Mouse (Mus musculus) neural tube, embryonic 11.5 days (tissue): ENCODE results near the gene Egln3. TPM values are rescaled to one million over a fixed set of nuclear protein-coding genes. Genes with fewer than 3 reads are reported as not detected.

ENCODE experiments used
- ATAC-seq: fragments of 200-750 bp; cut with Nextera tagmentation; 2 replicates; pipeline ENCODE4 v1.8.0; 2017; ENCODE audit warnings: moderate number of reproducible peaks, mild to moderate bottlenecking, moderate TSS enrichment, moderate library complexity; ENCODE audit not compliant: insufficient read depth, low FRiP score, low TSS enrichment
- DNase-seq: peaks from one replicate; pipeline ENCODE4 v3.0.0-alpha.2; 2015; ENCODE audit warnings: low spot score
- H3K27ac ChIP-seq: fragments of 300-500 bp; sonication (generic); 2 replicates; pipeline ENCODE4 v1.5.1; 2014; ENCODE audit warnings: low read depth, mild to moderate bottlenecking, low read length
- H3K27me3 ChIP-seq: fragments of 300-500 bp; sonication (generic); 2 replicates; pipeline ENCODE4 v1.6.1; 2014; ENCODE audit warnings: mild to moderate bottlenecking, low read length, mixed read lengths; ENCODE audit not compliant: control insufficient read depth, insufficient read depth
- H3K36me3 ChIP-seq: fragments of 300-500 bp; sonication (generic); 2 replicates; pipeline ENCODE4 v1.6.1; 2014; ENCODE audit warnings: mild to moderate bottlenecking, low read length, moderate library complexity, mixed read lengths; ENCODE audit not compliant: control insufficient read depth, insufficient read depth
- H3K4me1 ChIP-seq: fragments of 300-500 bp; sonication (generic); 2 replicates; pipeline ENCODE4 v1.6.1; 2014; ENCODE audit warnings: low read length, mixed read lengths; ENCODE audit not compliant: control insufficient read depth, insufficient read depth
- H3K4me2 ChIP-seq: fragments of 300-500 bp; sonication (generic); 2 replicates; pipeline ENCODE4 v1.6.1; 2014; ENCODE audit warnings: low read depth, mild to moderate bottlenecking, moderate library complexity
- H3K4me3 ChIP-seq: fragments of 300-500 bp; sonication (generic); 2 replicates; pipeline ENCODE4 v1.5.1; 2014; ENCODE audit warnings: low read depth, low read length
- H3K9ac ChIP-seq: fragments of 300-500 bp; sonication (generic); 2 replicates; pipeline ENCODE4 v1.6.1; 2014; ENCODE audit warnings: mild to moderate bottlenecking, low read length
- H3K9me3 ChIP-seq: fragments of 300-500 bp; sonication (generic); 2 replicates; pipeline ENCODE4 v1.6.1; 2016; ENCODE audit warnings: low read length; ENCODE audit not compliant: control insufficient read depth
- WGBS: fragments of 180-500 bp; shearing (Covaris S2); extraction: QIAGEN DNeasy Blood & Tissue Kit; methylation state at CpG from one replicate; pipeline ENCODE4 v1.1.7; 2014; 5-methylcytosine and 5-hydroxymethylcytosine counted together
- polyA plus RNA-seq: library from polyadenylated mRNA; unstranded; fragments of >200 nt; fragmentation: Nextera tagmentation; extraction: Ambion mirVana; gene quantifications from 2 replicates; pipeline ENCODE4 v1.2.1, GENCODE M21; 2014

Egln3 gene
- polyA plus RNA-seq, 1 experiment from 2014 or later = 5.1 TPM

DNA sequence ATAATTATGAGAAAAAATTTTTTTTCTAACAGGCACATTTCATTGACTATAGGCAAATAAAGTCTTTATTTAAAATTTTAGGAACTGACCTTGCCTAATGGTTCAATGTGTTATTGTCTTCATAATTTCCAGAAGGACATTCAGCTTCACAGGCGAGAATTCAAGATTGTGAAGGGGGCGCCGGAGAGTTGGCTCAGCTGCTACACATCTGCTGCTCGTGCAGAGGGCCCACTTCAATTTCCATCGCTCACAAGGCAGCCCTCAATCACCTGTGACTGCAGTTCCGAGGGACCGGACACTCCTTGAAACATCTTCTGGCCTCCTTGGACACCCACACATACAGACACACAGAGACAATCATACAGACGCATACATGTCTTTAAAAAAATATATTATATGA lies 23.9 kb upstream of the Egln3 start:
- no peak overlapping the region for H3K27ac ChIP-seq
- no peaks in the 10 kb centered on the region for H3K9me3 ChIP-seq
- no peaks in the 10 kb centered on the region for H3K36me3 ChIP-seq
- H3K4me2 ChIP-seq = no peak overlapping the region
- no peak overlapping the region for H3K4me3 ChIP-seq
- ATAC-seq (no peak), DNase-seq (no peak)
- 63% methylated on average over 8 of the region's 8 CpGs for WGBS
- 0 out of 2 replicates have a peak, but pooled peaks cover 2% of the 10 kb centered on the region for H3K4me1 ChIP-seq
- H3K9ac ChIP-seq = no peak overlapping the region
- H3K27me3 ChIP-seq = no peaks in the 10 kb centered on the region

DNA sequence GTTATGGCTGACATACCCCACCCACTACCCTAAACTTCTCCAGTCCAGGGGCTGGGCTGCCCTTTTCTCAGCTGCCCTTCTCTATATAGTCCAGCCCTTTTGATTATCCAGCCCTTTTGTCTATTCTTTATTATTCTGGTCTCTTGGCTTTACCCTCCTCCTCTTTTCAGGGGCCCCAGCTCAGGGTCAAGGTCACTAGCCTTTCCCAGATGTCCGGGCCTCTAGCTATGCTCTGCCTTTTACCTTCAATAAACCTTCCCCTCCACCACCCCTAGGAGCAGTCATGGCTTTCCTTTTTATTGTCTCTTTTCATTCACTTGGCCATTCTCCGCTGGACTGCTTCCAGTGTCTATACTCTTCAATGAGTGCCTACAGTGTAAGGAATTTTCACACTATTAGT lies 22.7 kb upstream of the Egln3 start:
- Histone ChIP-seq H3K4me1 (no peaks in the 10 kb centered on the region), H3K27ac (no peak overlapping the region), H3K36me3 (no peaks in the 10 kb centered on the region), H3K4me2 (no peak overlapping the region), H3K9ac (no peak overlapping the region), H3K4me3 (no peak overlapping the region), H3K9me3 (no peaks in the 10 kb centered on the region), H3K27me3 (no peaks in the 10 kb centered on the region)
- ATAC-seq (no peak), DNase-seq (no peak)
- 37% methylated on average over 2 of the region's 2 CpGs for WGBS

DNA sequence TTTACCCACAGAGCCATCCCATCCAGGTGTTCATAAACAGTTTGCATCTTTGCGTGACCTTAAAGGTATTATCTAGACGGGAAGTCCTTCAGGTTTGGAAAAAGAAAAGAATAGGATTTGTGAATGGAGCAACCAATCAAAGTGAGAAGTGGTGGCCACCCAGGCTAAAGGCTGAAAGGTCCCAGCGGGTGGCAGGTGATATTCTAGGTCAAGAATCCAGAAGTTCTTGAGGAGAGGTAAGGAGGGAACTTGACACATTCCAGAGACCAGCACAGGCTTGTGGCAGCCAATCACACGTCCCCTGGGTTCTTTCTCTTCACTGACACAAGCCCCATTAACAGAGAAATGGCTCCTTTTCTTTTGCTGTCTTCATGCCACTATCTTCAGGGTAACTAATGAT lies 21.9 kb upstream of the Egln3 start:
- 84% methylated on average over 4 of the region's 4 CpGs for WGBS
- no peak overlapping the region for H3K4me3 ChIP-seq
- no peaks in the 10 kb centered on the region for H3K27me3 ChIP-seq

DNA sequence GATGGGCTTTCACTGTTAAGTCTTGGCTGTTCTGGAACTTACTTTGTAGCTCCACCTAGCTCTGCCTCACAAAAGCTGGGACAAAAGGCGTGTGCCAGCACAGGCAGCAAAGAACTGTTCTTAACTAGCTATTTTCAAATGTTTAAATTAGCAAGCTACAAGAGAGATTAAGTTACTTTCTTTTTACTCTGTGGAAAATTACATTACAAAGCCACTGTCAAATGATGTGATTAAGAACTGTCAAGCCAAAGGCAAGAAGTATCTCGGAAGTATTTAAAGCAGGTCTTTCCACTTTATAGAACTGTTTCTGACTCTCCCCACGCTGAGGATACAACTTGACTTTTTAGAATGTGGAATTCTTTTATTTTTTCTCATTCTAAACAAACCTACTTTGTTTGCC lies 21.4 kb upstream of the Egln3 start:
- no peaks in the 10 kb centered on the region for H3K4me1 ChIP-seq
- no peak overlapping the region for H3K4me3 ChIP-seq
- no peak for DNase-seq
- no peak overlapping the region for H3K27ac ChIP-seq
- no peaks in the 10 kb centered on the region for H3K9me3 ChIP-seq
- H3K4me2 ChIP-seq = no peak overlapping the region
- ATAC-seq = no peak
- no peak overlapping the region for H3K9ac ChIP-seq
- H3K27me3 ChIP-seq = no peaks in the 10 kb centered on the region
- 73% methylated on average over 3 of the region's 3 CpGs for WGBS
- no peaks in the 10 kb centered on the region for H3K36me3 ChIP-seq

More for the DNA sequence above, 21.9 kb upstream of the Egln3 start:
- Histone ChIP-seq H3K9me3 (no peaks in the 10 kb centered on the region), H3K36me3 (no peaks in the 10 kb centered on the region), H3K27ac (no peak overlapping the region), H3K4me1 (no peaks in the 10 kb centered on the region), H3K4me2 (no peak overlapping the region), H3K9ac (no peak overlapping the region)
- ATAC-seq (no peak), DNase-seq (no peak)

DNA sequence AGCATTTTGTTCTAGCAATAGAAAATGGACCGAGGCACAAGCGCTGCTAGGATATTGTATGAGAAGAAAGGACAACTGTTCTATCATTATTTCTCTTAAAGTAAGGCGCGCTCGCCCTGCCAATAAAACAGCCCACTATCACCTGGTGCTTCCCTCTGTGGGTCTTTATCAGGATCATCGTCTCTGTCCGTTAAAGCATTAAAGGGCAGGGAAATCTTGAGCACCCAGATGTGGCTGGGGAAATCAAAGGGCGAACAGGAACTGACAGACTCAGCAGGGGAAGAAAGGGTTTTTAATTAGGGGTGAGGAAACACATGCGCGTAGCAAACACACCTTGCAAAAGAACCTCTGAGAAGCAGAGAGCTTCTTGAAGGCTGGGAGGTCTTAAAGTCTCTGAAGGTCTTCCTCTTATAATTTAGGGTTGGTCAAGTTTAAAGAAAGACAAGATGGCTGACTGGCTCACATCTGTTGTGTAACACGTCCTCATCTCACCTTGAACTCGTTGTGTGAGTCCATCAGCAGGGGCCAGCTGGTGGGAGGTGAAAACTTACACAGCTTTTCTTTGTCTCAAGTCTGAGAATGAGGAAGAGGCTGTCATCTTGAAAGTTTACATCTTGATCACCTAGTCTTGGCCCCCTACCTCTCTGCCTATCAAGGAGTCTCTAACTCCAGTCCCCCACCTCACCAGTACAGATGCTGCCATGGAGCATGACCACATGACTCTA lies 18.5 kb upstream of the Egln3 start:
- no peaks in the 10 kb centered on the region for H3K27me3 ChIP-seq
- H3K4me2 ChIP-seq = no peak overlapping the region
- no peak overlapping the region for H3K27ac ChIP-seq
- H3K4me3 ChIP-seq = no peak overlapping the region
- H3K9ac ChIP-seq = no peak overlapping the region
- no peak for DNase-seq
- WGBS = 65% methylated on average over 12 of the region's 12 CpGs
- ATAC-seq = no peak
- no peaks in the 10 kb centered on the region for H3K36me3 ChIP-seq
- H3K4me1 ChIP-seq = no peaks in the 10 kb centered on the region
- no peaks in the 10 kb centered on the region for H3K9me3 ChIP-seq

DNA sequence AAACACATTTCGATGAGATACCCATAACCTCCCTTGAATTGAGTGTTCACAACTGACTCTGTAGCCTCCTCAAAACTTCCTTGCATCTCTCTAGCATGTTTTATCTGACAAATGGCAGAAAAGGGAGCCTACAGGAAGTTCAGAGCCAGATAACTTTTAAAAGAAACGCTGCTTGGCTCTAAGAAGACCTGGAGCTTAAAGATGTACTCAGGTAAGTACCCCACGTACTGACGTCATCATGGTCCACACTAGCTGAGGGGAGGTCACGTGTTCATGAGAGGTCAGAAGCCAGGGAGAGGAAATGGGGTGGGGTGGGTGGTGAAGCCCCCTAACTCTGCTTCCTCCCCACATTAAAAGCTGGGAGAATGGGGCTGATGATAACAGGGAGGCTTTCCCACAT lies 13.0 kb upstream of the Egln3 start:
- no peak for DNase-seq
- no peak for ATAC-seq
- Histone ChIP-seq H3K4me2 (no peak overlapping the region), H3K4me3 (no peak overlapping the region), H3K9ac (no peak overlapping the region), H3K36me3 (no peaks in the 10 kb centered on the region), H3K4me1 (no peaks in the 10 kb centered on the region; the same call in 1 of the 2 replicates), H3K27ac (no peak overlapping the region), H3K27me3 (no peaks in the 10 kb centered on the region), H3K9me3 (no peaks in the 10 kb centered on the region)
- 86% methylated on average over 5 of the region's 5 CpGs for WGBS

DNA sequence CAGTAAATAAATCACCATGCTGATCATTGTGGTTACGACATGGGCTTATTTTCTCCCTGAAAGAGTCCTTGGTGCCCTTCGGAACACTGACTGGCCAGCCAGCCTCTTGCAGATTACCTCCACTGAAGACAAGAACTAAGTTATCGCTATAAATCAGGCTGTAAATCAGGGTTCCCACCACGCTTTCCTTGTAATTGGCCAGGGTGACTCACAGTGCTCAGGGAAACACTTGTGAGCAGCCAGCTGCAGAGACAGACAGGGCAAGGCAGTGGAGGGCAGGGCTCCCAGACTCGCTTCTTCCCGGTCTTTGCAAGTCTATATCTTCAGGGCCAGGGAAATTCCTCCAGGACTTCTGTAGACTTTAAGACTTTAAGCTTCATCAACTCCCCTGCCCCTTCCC lies 10.8 kb upstream of the Egln3 start:
- 28% methylated on average over 6 of the region's 6 CpGs for WGBS

DNA sequence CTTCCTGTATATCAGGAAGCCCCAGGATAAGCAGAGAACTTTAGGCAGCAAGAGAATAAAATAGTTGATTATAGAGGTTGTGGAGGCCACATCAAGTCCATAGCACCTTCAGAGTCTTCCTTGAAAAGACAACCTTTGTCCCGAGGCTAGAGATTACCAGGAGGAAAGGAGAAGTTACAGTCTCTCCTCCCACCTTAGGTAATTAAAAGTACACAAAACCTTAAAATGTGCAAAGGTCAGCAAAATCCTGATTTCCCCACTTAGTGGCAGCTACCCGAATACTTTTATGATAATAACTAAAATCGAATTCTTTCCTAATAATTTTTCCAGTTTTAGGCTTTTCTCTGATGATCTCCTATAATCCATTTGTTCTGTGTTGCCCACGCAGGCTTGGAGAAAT lies 10.2 kb upstream of the Egln3 start:
- H3K9me3 ChIP-seq = no peaks in the 10 kb centered on the region
- no peak for DNase-seq
- 82% methylated on average over 4 of the region's 4 CpGs for WGBS

More for the DNA sequence above, 10.8 kb upstream of the Egln3 start:
- Histone ChIP-seq H3K27ac (no peak overlapping the region), H3K9me3 (no peaks in the 10 kb centered on the region), H3K36me3 (no peaks in the 10 kb centered on the region), H3K4me3 (no peak overlapping the region), H3K4me2 (no peak overlapping the region), H3K27me3 (no peaks in the 10 kb centered on the region), H3K9ac (no peak overlapping the region), H3K4me1 (no peaks in the 10 kb centered on the region; the same call in 1 of the 2 replicates)
- DNase-seq (no peak), ATAC-seq (no peak)

DNA sequence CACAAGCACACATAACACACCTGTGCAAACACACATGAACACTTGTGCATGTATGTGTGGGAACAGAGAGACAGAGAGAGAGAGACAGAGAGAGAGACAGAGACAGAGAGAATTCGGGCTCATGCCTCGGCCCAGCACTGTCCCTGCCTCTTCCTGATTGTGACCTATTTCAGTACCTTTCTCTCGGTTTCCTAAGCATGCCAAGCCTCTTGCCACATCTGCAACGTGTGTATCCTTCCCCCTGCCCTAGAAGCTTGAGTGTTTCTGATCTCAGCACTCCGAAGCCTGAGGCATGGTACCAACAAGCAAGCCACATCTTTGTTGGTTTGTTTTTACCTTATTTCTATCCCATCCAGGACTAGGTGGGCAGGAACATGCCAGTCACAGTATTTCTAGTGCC lies 9.6 kb upstream of the Egln3 start:
- no peak for DNase-seq
- no peaks in the 10 kb centered on the region for H3K27me3 ChIP-seq
- H3K4me3 ChIP-seq = no peak overlapping the region
- H3K27ac ChIP-seq = no peak overlapping the region
- WGBS = 67% methylated on average over 5 of the region's 5 CpGs
- no peak overlapping the region for H3K9ac ChIP-seq
- H3K4me1 ChIP-seq = no peaks in the 10 kb centered on the region; the same call in 1 of the 2 replicates
- ATAC-seq = no peak
- H3K36me3 ChIP-seq = no peaks in the 10 kb centered on the region
- H3K4me2 ChIP-seq = no peak overlapping the region
- H3K9me3 ChIP-seq = no peaks in the 10 kb centered on the region

More for the DNA sequence above, 10.2 kb upstream of the Egln3 start:
- Histone ChIP-seq H3K27ac (no peak overlapping the region), H3K4me2 (no peak overlapping the region), H3K4me1 (no peaks in the 10 kb centered on the region; the same call in 1 of the 2 replicates), H3K27me3 (no peaks in the 10 kb centered on the region), H3K4me3 (no peak overlapping the region), H3K36me3 (no peaks in the 10 kb centered on the region), H3K9ac (no peak overlapping the region)
- ATAC-seq = no peak
